ENCODE assay signal across 12 mouse cellular contexts in the genomic region with DNA sequence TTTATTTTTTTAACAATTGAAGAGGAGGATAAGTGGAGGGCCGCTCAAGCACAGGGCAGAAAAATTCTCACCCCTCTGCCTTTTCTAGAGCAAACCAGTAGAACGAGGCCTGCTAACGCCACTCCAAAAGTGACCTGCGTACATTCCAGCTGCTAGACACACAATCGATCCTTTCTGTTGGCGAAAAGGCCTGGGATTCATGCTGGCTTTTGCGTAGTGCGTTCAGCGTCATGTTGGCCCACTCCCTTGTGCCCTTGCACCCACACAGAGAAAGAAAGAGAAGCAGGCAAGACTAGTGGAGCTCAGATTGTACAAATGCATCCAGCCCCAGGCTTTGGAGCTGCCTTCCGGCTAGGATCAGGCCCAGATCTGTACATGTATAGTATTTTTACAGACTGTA. TPM values are rescaled to one million over a fixed set of nuclear protein-coding genes. Genes with fewer than 3 reads are reported as not detected.
DNase-seq lines count a peak whose midpoint lies in the region; ATAC-seq and TF ChIP-seq lines count a peak whose summit lies in the region.
"Had no signal": no experiment of that assay in that cellular context is flagged by ENCODE, and none has a peak within 500 bp of the region (broad histone marks: within the 10 kb centered on the region; RNA-seq: fewer than 3 reads in every experiment).

No protein-coding gene starts in this region.

- no peak overlapping the region for H3K9ac ChIP-seq in limb, embryonic 14.5 days (ENCODE audit: low read depth, low read length, severe bottlenecking)
- H3K9ac ChIP-seq in embryonic facial prominence, embryonic 13.5 days = 0 out of 2 replicates have a peak overlapping the region, but pooled peaks have one; percentile 3
- no peak overlapping the region for H3K9ac ChIP-seq in hindbrain, embryonic 16.5 days (ENCODE audit: low read depth, low read length)
- H3K9ac ChIP-seq in intestine, embryonic 16.5 days (ENCODE audit: low read depth, low read length) = no peak overlapping the region
- H3K9ac ChIP-seq: kidney, embryonic 15.5 days; limb, embryonic 13.5 days; neural tube, embryonic 12.5 days had no signal

- no peak overlapping the region for H3K4me2 ChIP-seq in limb, embryonic 14.5 days (replicated peaks; ENCODE audit: low read depth, low read length, severe bottlenecking)
- no peak overlapping the region for H3K4me2 ChIP-seq in embryonic facial prominence, embryonic 13.5 days
- H3K4me2 ChIP-seq in hindbrain, embryonic 16.5 days (ENCODE audit: low read length) = no peak overlapping the region
- H3K4me2 ChIP-seq in intestine, embryonic 16.5 days (ENCODE audit: low read depth, low read length) = no peak overlapping the region
- H3K4me2 ChIP-seq: kidney, embryonic 15.5 days; limb, embryonic 13.5 days; neural tube, embryonic 12.5 days had no signal

- 84% methylated on average over 10 of the region's 10 CpGs for WGBS in limb, embryonic 14.5 days
- 93% methylated on average over 10 of the region's 10 CpGs for WGBS in limb, embryonic 10.5 days
- whole genome bisulfite sequencing in embryonic facial prominence, embryonic 13.5 days = 56% methylated on average over 10 of the region's 10 CpGs
- 66% methylated on average over 10 of the region's 10 CpGs for WGBS in hindbrain, embryonic 16.5 days
- WGBS in intestine, embryonic 16.5 days = 81% methylated on average over 10 of the region's 10 CpGs

- H3K36me3 ChIP-seq in limb, embryonic 14.5 days (ENCODE audit: control insufficient read depth, insufficient read depth, low read length) = no peaks in the 10 kb centered on the region
- no peaks in the 10 kb centered on the region for H3K36me3 ChIP-seq in limb, embryonic 10.5 days
- no peaks in the 10 kb centered on the region for H3K36me3 ChIP-seq in embryonic facial prominence, embryonic 13.5 days
- H3K36me3 ChIP-seq in hindbrain, embryonic 16.5 days (ENCODE audit: control insufficient read depth, insufficient read depth, low read length) = no peaks in the 10 kb centered on the region
- H3K36me3 ChIP-seq in intestine, embryonic 16.5 days (ENCODE audit: control insufficient read depth, insufficient read depth, low read length) = no peaks in the 10 kb centered on the region
- H3K36me3 ChIP-seq: kidney, embryonic 15.5 days; limb, embryonic 13.5 days; neural tube, embryonic 12.5 days had no signal

- no peak for ATAC-seq in limb, embryonic 14.5 days (ENCODE audit: low FRiP score, low read depth)
- no peak for ATAC-seq in embryonic facial prominence, embryonic 13.5 days (ENCODE audit: insufficient number of reproducible peaks, insufficient read depth, low FRiP score, low TSS enrichment, low read depth)
- peak; percentile 67 for ATAC-seq in hindbrain, embryonic 16.5 days
- no peak for ATAC-seq in intestine, embryonic 16.5 days
- no peak for ATAC-seq in erythroblast, adult 5-6 weeks (replicated peaks; ENCODE audit: low FRiP score, poor library complexity, severe bottlenecking)

- H3K9me3 ChIP-seq in limb, embryonic 14.5 days (ENCODE audit: control insufficient read depth, low read length) = no peaks in the 10 kb centered on the region
- H3K9me3 ChIP-seq in limb, embryonic 10.5 days (replicated peaks) = no peaks in the 10 kb centered on the region
- H3K9me3 ChIP-seq in embryonic facial prominence, embryonic 13.5 days = no peaks in the 10 kb centered on the region
- no peaks in the 10 kb centered on the region for H3K9me3 ChIP-seq in hindbrain, embryonic 16.5 days (ENCODE audit: control insufficient read depth, low read length)
- H3K9me3 ChIP-seq in intestine, embryonic 16.5 days (ENCODE audit: control insufficient read depth, low read length) = no peaks in the 10 kb centered on the region
- H3K9me3 ChIP-seq: kidney, embryonic 15.5 days; limb, embryonic 13.5 days; neural tube, embryonic 12.5 days had no signal

- 0 out of 2 replicates have a peak, but pooled peaks cover 6% of the 10 kb centered on the region for H3K4me1 ChIP-seq in limb, embryonic 14.5 days (ENCODE audit: control insufficient read depth, insufficient read depth, low read length)
- no peaks in the 10 kb centered on the region for H3K4me1 ChIP-seq in limb, embryonic 10.5 days
- H3K4me1 ChIP-seq in embryonic facial prominence, embryonic 13.5 days = no peaks in the 10 kb centered on the region
- no peaks in the 10 kb centered on the region for H3K4me1 ChIP-seq in hindbrain, embryonic 16.5 days (ENCODE audit: control insufficient read depth, insufficient read depth, low read depth, low read length)
- H3K4me1 ChIP-seq in intestine, embryonic 16.5 days (ENCODE audit: control insufficient read depth, insufficient read depth, low read length) = peaks cover 3% of the 10 kb centered on the region; the same call in 1 of the 2 replicates
- H3K4me1 ChIP-seq: kidney, embryonic 15.5 days; neural tube, embryonic 12.5 days had no signal

- no peaks in the 10 kb centered on the region for H3K27me3 ChIP-seq in limb, embryonic 14.5 days (ENCODE audit: control insufficient read depth, insufficient read depth, low read length)
- no peaks in the 10 kb centered on the region for H3K27me3 ChIP-seq in limb, embryonic 10.5 days (ENCODE audit: low read depth, poor library complexity, severe bottlenecking)
- H3K27me3 ChIP-seq in embryonic facial prominence, embryonic 13.5 days = no peaks in the 10 kb centered on the region
- no peaks in the 10 kb centered on the region for H3K27me3 ChIP-seq in hindbrain, embryonic 16.5 days (replicated peaks; ENCODE audit: control insufficient read depth, insufficient read depth, low read length)
- no peaks in the 10 kb centered on the region for H3K27me3 ChIP-seq in intestine, embryonic 16.5 days (replicated peaks; ENCODE audit: control insufficient read depth, insufficient read depth, low read length)
- H3K27me3 ChIP-seq: kidney, embryonic 15.5 days; limb, embryonic 13.5 days; neural tube, embryonic 12.5 days had no signal

- H3K4me3 ChIP-seq in limb, embryonic 14.5 days (replicated peaks; ENCODE audit: low read length) = no peak overlapping the region
- no peak overlapping the region for H3K4me3 ChIP-seq in limb, embryonic 10.5 days
- H3K4me3 ChIP-seq in embryonic facial prominence, embryonic 13.5 days = no peak overlapping the region
- H3K4me3 ChIP-seq in hindbrain, embryonic 16.5 days (ENCODE audit: low read length) = no peak overlapping the region
- H3K4me3 ChIP-seq in intestine, embryonic 16.5 days (ENCODE audit: low read length) = no peak overlapping the region
- H3K4me3 ChIP-seq: kidney, embryonic 15.5 days; limb, embryonic 13.5 days; neural tube, embryonic 12.5 days had no signal

- H3K27ac ChIP-seq in limb, embryonic 14.5 days (replicated peaks; ENCODE audit: low read depth, low read length) = peak overlapping the region; percentile 48; the same call in 1 of the 2 replicates
- no peak overlapping the region for H3K27ac ChIP-seq in limb, embryonic 10.5 days
- no peak overlapping the region for H3K27ac ChIP-seq in embryonic facial prominence, embryonic 13.5 days
- H3K27ac ChIP-seq in hindbrain, embryonic 16.5 days (ENCODE audit: low read depth, low read length) = no peak overlapping the region
- H3K27ac ChIP-seq in intestine, embryonic 16.5 days (ENCODE audit: low read length) = no peak overlapping the region
- H3K27ac ChIP-seq: kidney, embryonic 15.5 days; limb, embryonic 13.5 days; neural tube, embryonic 12.5 days had no signal

- no peak for TF ChIP-seq POLR2A in limb, embryonic 14.5 days (IDR thresholded peaks at IDR 0.05; ENCODE audit: borderline replicate concordance, extremely low read depth, insufficient read depth, insufficient read length)

- DNase-seq in limb, embryonic 14.5 days (ENCODE audit: low spot score) = no peak
- DNase-seq in limb, embryonic 10.5 days (ENCODE audit: low spot score) = no peak
- peak; percentile 58 for DNase-seq in brain, adult 2 months (ENCODE audit: low read depth, low spot score)
- DNase-seq in left cerebral cortex, adult 11 months (ENCODE audit: low spot score) = no peak
- DNase-seq: right cerebral cortex, postnatal 14 days had no signal

RNA-seq across cellular contexts. Expression of gene Pde7b, which starts 55.4 kb away (rescaled TPM):
- 8.8 and 10.5 TPM in 2 replicates for polyA plus RNA-seq in limb, embryonic 14.5 days (2012; rRNA removed)
- 7.0 and 11.0 TPM in 2 replicates for polyA plus RNA-seq in limb, embryonic 14.5 days (2014; fragmentation: Nextera tagmentation; extraction: Ambion mirVana)
- 0.80 and 2.1 TPM in 2 replicates for polyA plus RNA-seq in limb, embryonic 10.5 days (2016; fragmentation: Nextera tagmentation; extraction: Ambion mirVana)
- 14.9 and 15.2 TPM in 2 replicates for polyA plus RNA-seq in embryonic facial prominence, embryonic 13.5 days (2015; fragmentation: Nextera tagmentation; extraction: Ambion mirVana)
- 2.8 and 4.0 TPM in 2 replicates for polyA plus RNA-seq in hindbrain, embryonic 16.5 days (2015; fragmentation: Nextera tagmentation; extraction: Ambion mirVana)
- polyA plus RNA-seq in intestine, embryonic 16.5 days (2015; fragmentation: Nextera tagmentation; extraction: Ambion mirVana) = 1.9 and 2.0 TPM in 2 replicates
- 3.8 TPM in 1 of 2 replicates, not detected in the other for total RNA-seq in erythroblast, adult 5-6 weeks (2015; ENCODE audit: low replicate concordance)
- 0.84 TPM in 1 of 2 replicates, not detected in the other for total RNA-seq in erythroblast, adult 5-6 weeks (2017; ENCODE audit: low replicate concordance)
